Mouse (Mus musculus) hindbrain, embryonic 14.5 days (tissue): ENCODE data around the gene Rnf168. TPM values are rescaled to one million over a fixed set of nuclear protein-coding genes. Genes with fewer than 3 reads are reported as not detected.
"Not testable (repeated sequence)": the region's sequence is repeated elsewhere in the genome, so short reads cannot be mapped to it uniquely, and the experiment has no call there.

ENCODE experiments used
- ATAC-seq: fragments of 200-750 bp; cut with Nextera tagmentation; 2 replicates; pipeline ENCODE4 v1.8.0; 2017; ENCODE audit warnings: moderate number of reproducible peaks, mild to moderate bottlenecking, moderate TSS enrichment, moderate library complexity; ENCODE audit not compliant: low FRiP score
- DNase-seq: peaks from one replicate; pipeline ENCODE4 v3.0.0-alpha.2; 2015; ENCODE audit warnings: low spot score
- H3K27ac ChIP-seq: fragments of 300-500 bp; sonication (generic); 2 replicates; pipeline ENCODE4 v1.5.1; 2014; ENCODE audit warnings: mild to moderate bottlenecking, moderate library complexity
- H3K27me3 ChIP-seq: fragments of 300-500 bp; sonication (generic); 2 replicates; pipeline ENCODE4 v1.6.1; 2014; ENCODE audit warnings: mild to moderate bottlenecking, low read length, mixed read lengths; ENCODE audit not compliant: control insufficient read depth, insufficient read depth
- H3K36me3 ChIP-seq: fragments of 300-500 bp; sonication (generic); replicated peaks from 2 replicates; pipeline ENCODE4 v1.6.1; 2014; ENCODE audit not compliant: control insufficient read depth, insufficient read depth
- H3K4me1 ChIP-seq: fragments of 300-500 bp; sonication (generic); replicated peaks from 2 replicates; pipeline ENCODE4 v1.6.1; 2014; ENCODE audit warnings: antibody characterized with exemption, low read length, mixed read lengths; ENCODE audit not compliant: control insufficient read depth, insufficient read depth
- H3K4me2 ChIP-seq: fragments of 300-500 bp; sonication (generic); replicated peaks from 2 replicates; pipeline ENCODE4 v1.6.1; 2014; ENCODE audit warnings: mild to moderate bottlenecking, moderate library complexity
- H3K4me3 ChIP-seq: fragments of 300-500 bp; sonication (generic); replicated peaks from 2 replicates; pipeline ENCODE4 v1.5.1; 2014; ENCODE audit warnings: mild to moderate bottlenecking, low read length
- H3K9ac ChIP-seq: fragments of 300-500 bp; sonication (generic); 2 replicates; pipeline ENCODE4 v1.6.1; 2014
- H3K9me3 ChIP-seq: fragments of 300-500 bp; sonication (generic); 2 replicates; pipeline ENCODE4 v1.6.1; 2016; ENCODE audit warnings: low read length; ENCODE audit not compliant: control insufficient read depth
- WGBS: fragments of 180-500 bp; shearing (Covaris S2); extraction: QIAGEN DNeasy Blood & Tissue Kit; methylation state at CpG from one replicate; pipeline ENCODE4 v1.1.7; 2014; 5-methylcytosine and 5-hydroxymethylcytosine counted together
- polyA plus RNA-seq: library from polyadenylated mRNA; unstranded; fragments of >200 nt; fragmentation: Nextera tagmentation; extraction: Ambion mirVana; gene quantifications from 2 replicates; pipeline ENCODE4 v1.2.1, GENCODE M21; 2014

Gene Rnf168
- polyA plus RNA-seq, 1 experiment from 2014 or later: 23.2 TPM

DNA sequence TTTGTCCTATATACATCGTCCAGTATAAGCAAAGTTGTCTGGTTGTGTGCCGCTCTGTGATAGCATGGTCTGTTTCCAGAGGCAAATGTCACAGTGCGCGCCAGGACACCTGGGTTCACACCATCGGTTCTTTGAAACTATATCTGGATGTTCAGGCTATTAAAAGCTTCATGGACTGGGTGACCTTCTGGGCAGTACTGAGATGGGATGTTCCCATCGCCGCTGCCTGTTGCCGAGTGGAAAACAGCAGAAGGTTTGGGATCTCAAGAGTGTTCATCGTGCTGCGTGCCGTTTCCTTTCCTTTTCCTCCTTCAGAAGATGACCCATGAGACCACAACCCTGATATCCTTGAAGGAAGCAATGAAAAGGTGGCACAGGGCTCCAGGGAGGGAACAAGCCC is 6.0 kb upstream of the Rnf168 start, which contains the start of gene Smco1:
Gene Smco1, plus strand, starts transcription at position 178 of the 400 bp plus-strand sequence.
- no peak within 1 kb of the TSS for H3K9ac ChIP-seq
- no peaks in the 10 kb centered on the region for H3K4me1 ChIP-seq
- no peaks in the 10 kb centered on the region for H3K9me3 ChIP-seq
- H3K27ac ChIP-seq: no peak within 1 kb of the TSS
- 89% methylated on average over 11 of the region's 11 CpGs for WGBS
- no peak within 1 kb of the TSS for H3K4me3 ChIP-seq
- no peak within 1 kb of the TSS for H3K4me2 ChIP-seq
- no peaks in the 10 kb centered on the region for H3K27me3 ChIP-seq
- no peak for ATAC-seq
- H3K36me3 ChIP-seq: no peaks in the 10 kb centered on the region
- no peak for DNase-seq

GRCm38 (mm10) chr16:32273338-32273737 is 3.9 kb upstream of the Rnf168 start:
- ATAC-seq (no peak), DNase-seq (no peak)

GRCm38 (mm10) chr16:32275041-32275440 is 2.2 kb upstream of the Rnf168 start:
- DNase-seq (no peak), ATAC-seq (no peak)
- no peak overlapping the region for H3K4me2 ChIP-seq
- no peaks in the 10 kb centered on the region for H3K9me3 ChIP-seq
- H3K4me1 ChIP-seq: peaks cover 22% of the 10 kb centered on the region
- H3K9ac ChIP-seq: no peak overlapping the region
- no peak overlapping the region for H3K27ac ChIP-seq
- no peaks in the 10 kb centered on the region for H3K36me3 ChIP-seq
- 89% methylated on average over 6 of the region's 6 CpGs for WGBS
- no peaks in the 10 kb centered on the region for H3K27me3 ChIP-seq
- no peak overlapping the region for H3K4me3 ChIP-seq

More at GRCm38 (mm10) chr16:32273338-32273737, 3.9 kb upstream of the Rnf168 start:
- Histone ChIP-seq H3K4me1 (peaks cover 6% of the 10 kb centered on the region), H3K4me3 (no peak overlapping the region), H3K9me3 (no peaks in the 10 kb centered on the region), H3K36me3 (no peaks in the 10 kb centered on the region), H3K4me2 (no peak overlapping the region), H3K9ac (no peak overlapping the region), H3K27me3 (no peaks in the 10 kb centered on the region), H3K27ac (no peak overlapping the region)
- 50% methylated on average over 9 of the region's 9 CpGs for WGBS

DNA sequence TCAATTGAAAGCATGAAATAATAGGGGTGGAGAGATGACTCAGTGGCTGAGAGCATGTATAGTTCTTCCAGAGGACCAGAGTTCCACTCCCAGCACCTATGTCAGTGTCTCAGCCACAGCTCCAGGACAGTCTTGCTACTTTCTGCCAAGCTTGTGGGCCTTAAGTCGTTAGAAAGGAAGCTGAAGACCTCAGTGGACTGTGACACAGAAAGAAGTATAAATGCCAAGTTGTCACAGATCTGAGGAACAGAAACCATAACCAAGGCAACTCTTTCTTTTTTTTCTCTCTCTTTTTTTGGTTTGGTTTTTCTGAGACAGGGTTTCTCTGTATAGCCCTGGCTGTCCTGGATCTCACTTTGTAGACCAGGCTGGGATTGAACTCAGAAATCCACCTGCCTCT is 1.4 kb upstream of the Rnf168 start:
- H3K27me3 ChIP-seq: no peaks in the 10 kb centered on the region
- no peaks in the 10 kb centered on the region for H3K9me3 ChIP-seq
- H3K36me3 ChIP-seq: no peaks in the 10 kb centered on the region
- H3K27ac ChIP-seq: no peak overlapping the region
- ATAC-seq (no peak), DNase-seq (no peak)
- H3K4me3 ChIP-seq: no peak overlapping the region
- H3K9ac ChIP-seq: no peak overlapping the region
- peaks cover 25% of the 10 kb centered on the region for H3K4me1 ChIP-seq
- H3K4me2 ChIP-seq: no peak overlapping the region
- WGBS: 85% methylated on average over 1 of the region's 1 CpGs

DNA sequence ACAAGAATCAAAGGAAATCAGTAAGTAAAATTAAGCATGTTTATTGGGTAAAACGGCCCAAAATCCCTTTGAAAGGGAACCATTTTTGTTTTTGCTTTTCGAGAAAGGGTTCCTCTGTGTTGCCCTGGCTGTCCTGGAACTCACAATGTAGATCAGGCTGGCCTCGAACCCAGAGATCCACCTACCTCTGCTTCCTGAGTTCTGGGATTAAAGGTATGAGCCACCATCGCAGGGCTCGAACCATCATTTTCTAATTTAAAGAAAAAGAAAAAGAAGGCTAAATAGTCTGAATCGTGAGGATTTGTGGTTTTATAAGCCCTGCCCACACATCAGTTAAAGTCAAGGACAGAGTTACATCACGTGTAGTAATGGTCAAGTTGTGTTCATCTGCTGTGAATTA is 1.1 kb downstream of the Rnf168 start:
- Histone ChIP-seq H3K4me3 (peak overlapping the region; percentile 86), H3K36me3 (peaks cover 10% of the 10 kb centered on the region), H3K4me2 (peak overlapping the region; percentile 60), H3K27me3 (no peaks in the 10 kb centered on the region), H3K4me1 (peaks cover 31% of the 10 kb centered on the region), H3K27ac (peak overlapping the region; percentile 94; the same call in 1 of the 2 replicates), H3K9ac (peak overlapping the region; percentile 87), H3K9me3 (no peaks in the 10 kb centered on the region)
- 62% methylated on average over 7 of the region's 7 CpGs for WGBS
- DNase-seq (peak; percentile 29), ATAC-seq (no peak)

DNA sequence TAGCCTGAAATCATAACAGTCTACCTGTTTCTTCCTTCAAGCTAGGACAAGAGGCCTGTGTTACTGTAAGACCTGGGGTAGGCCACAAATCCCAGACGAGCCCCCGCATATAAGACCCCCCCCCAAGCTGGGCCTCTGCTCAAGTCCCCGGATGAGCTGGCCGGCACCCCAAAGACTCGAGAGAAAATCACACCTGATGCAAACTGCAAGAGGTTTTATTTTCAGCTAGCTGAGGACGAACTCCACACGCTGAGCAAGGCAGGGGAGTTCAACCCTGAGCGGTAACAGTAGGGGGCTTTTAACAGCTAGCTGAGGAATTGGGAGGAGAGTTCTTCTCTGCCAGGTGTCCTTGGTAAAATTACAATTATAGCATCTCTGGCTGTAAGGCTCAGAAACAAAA is 3.0 kb downstream of the Rnf168 start:
- no peak for ATAC-seq
- no peak for DNase-seq
- H3K4me2 ChIP-seq: peak overlapping the region; percentile 60
- peaks cover 31% of the 10 kb centered on the region for H3K4me1 ChIP-seq
- no peaks in the 10 kb centered on the region for H3K9me3 ChIP-seq
- H3K27me3 ChIP-seq: no peaks in the 10 kb centered on the region
- H3K36me3 ChIP-seq: peaks cover 28% of the 10 kb centered on the region
- H3K27ac ChIP-seq: no peak overlapping the region
- WGBS: 89% methylated on average over 8 of the region's 8 CpGs
- peak overlapping the region; percentile 39; the same call in 1 of the 2 replicates for H3K9ac ChIP-seq
- peak overlapping the region; percentile 86 for H3K4me3 ChIP-seq

DNA sequence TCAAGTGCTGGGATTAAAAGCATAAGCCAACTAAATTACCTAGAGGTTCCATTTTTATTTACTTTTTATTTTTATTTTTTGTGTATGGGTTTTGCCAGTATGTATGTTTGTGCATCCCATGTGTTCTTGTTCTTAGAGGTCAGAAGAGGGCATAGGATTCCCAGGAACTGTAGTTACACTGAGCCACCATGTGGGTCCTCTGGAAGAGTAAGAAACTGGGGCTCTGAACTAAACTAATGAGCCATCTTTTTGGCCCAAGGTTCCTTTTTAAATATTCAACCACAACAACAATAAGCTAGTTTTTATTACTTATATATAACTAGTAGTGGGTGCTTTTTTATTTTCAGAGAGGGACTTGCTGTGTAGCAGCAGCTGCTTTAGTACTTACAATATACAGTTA is 5.3 kb downstream of the Rnf168 start:
- Histone ChIP-seq H3K27me3 (no peaks in the 10 kb centered on the region), H3K9me3 (no peaks in the 10 kb centered on the region), H3K4me3 (no peak overlapping the region), H3K4me2 (no peak overlapping the region), H3K36me3 (peaks cover 52% of the 10 kb centered on the region), H3K4me1 (peaks cover 25% of the 10 kb centered on the region), H3K27ac (no peak overlapping the region), H3K9ac (no peak overlapping the region)
- DNase-seq (no peak), ATAC-seq (no peak)

GRCm38 (mm10) chr16:32291821-32292220 is 14.6 kb downstream of the Rnf168 start:
- no peak overlapping the region for H3K27ac ChIP-seq
- no peak for DNase-seq
- no peak overlapping the region for H3K4me2 ChIP-seq
- peaks cover 61% of the 10 kb centered on the region for H3K36me3 ChIP-seq
- H3K9ac ChIP-seq: no peak overlapping the region
- H3K27me3 ChIP-seq: no peaks in the 10 kb centered on the region
- ATAC-seq: no peak
- H3K9me3 ChIP-seq: no peaks in the 10 kb centered on the region
- WGBS: 95% methylated on average over 4 of the region's 4 CpGs
- no peaks in the 10 kb centered on the region for H3K4me1 ChIP-seq
- no peak overlapping the region for H3K4me3 ChIP-seq

DNA sequence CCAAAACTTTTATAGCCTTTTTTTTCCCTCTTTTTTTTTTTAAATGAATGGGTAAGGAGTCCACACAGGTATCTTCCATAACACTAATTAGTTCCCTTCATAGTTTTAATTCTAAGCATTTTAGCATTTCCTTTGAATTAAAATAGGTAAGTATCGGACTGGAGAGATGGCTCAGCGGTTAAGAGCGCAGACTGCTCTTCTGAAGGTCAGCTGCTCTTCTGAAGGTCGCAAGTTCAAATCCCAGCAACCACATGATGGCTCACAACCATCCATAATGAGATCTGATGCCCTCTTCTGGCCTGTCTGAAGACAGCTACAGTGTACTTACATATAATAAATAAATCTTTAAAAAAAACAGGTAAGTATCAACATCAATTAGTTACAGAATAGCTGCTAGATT is 22.4 kb downstream of the Rnf168 start:
- not testable (repeated sequence) for H3K27me3 ChIP-seq, H3K4me2 ChIP-seq, H3K27ac ChIP-seq, ATAC-seq, H3K4me3 ChIP-seq, H3K9ac ChIP-seq, H3K4me1 ChIP-seq, DNase-seq, H3K9me3 ChIP-seq
- H3K36me3 ChIP-seq: peaks cover 54% of the 10 kb centered on the region
- WGBS: 95% methylated on average over 4 of the region's 4 CpGs

DNA sequence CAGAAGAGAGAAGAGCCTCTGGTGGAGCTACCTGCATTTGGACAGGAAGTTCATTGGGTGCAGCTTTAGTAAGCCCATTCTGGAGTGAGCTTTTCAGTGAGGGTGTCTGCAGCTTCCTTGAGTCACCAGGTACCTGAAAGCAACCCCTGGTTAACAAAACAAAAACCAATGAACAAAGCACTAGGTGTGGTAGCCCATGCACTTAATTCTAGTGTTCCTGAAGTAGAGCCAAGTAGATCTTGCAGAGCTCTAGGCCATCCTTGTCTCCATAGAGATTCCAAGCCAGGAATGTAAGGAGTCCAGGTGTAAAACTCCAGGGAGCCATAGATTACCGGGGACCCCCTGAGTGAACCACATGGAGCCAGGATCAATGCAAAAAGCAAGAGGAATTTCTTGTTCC is 25.8 kb downstream of the Rnf168 start:
- no peak overlapping the region for H3K4me3 ChIP-seq
- no peak overlapping the region for H3K27ac ChIP-seq
- DNase-seq (no peak), ATAC-seq (no peak)
- H3K9ac ChIP-seq: no peak overlapping the region
- WGBS: 36% methylated on average over 1 of the region's 1 CpGs
- H3K9me3 ChIP-seq: no peaks in the 10 kb centered on the region
- no peak overlapping the region for H3K4me2 ChIP-seq
- H3K27me3 ChIP-seq: no peaks in the 10 kb centered on the region
- no peaks in the 10 kb centered on the region for H3K4me1 ChIP-seq
- peaks cover 32% of the 10 kb centered on the region for H3K36me3 ChIP-seq
